Mouse (Mus musculus) limb, embryonic 13.5 days (tissue): ENCODE results near the gene Ubqln4. TPM values are rescaled to one million over a fixed set of nuclear protein-coding genes. Genes with fewer than 3 reads are reported as not detected.

ENCODE experiments used
- ATAC-seq: fragments of 200-750 bp; cut with Nextera tagmentation; 2 replicates; pipeline ENCODE4 v1.8.0; 2017; ENCODE audit warnings: low read depth, moderate number of reproducible peaks, moderate TSS enrichment; ENCODE audit not compliant: low FRiP score
- H3K27ac ChIP-seq: fragments of 300-500 bp; sonication (generic); 2 replicates; pipeline ENCODE4 v1.5.1; 2015; ENCODE audit warnings: inconsistent platforms, mild to moderate bottlenecking, moderate library complexity
- H3K27me3 ChIP-seq: fragments of 300-500 bp; sonication (generic); 2 replicates; pipeline ENCODE4 v1.6.1; 2015; ENCODE audit warnings: mild to moderate bottlenecking, inconsistent platforms
- H3K36me3 ChIP-seq: fragments of 300-500 bp; sonication (generic); 2 replicates; pipeline ENCODE4 v1.6.1; 2015; ENCODE audit warnings: inconsistent platforms, mild to moderate bottlenecking, moderate library complexity
- H3K4me1 ChIP-seq: fragments of 300-500 bp; sonication (generic); 2 replicates; pipeline ENCODE4 v1.6.1; 2015; ENCODE audit warnings: inconsistent platforms
- H3K4me2 ChIP-seq: fragments of 300-500 bp; sonication (generic); replicated peaks from 2 replicates; pipeline ENCODE4 v1.6.1; 2015; ENCODE audit warnings: inconsistent platforms, mild to moderate bottlenecking, moderate library complexity
- H3K4me3 ChIP-seq: fragments of 300-500 bp; sonication (generic); 2 replicates; pipeline ENCODE4 v1.5.1; 2015; ENCODE audit warnings: moderate library complexity, mild to moderate bottlenecking, inconsistent platforms
- H3K9ac ChIP-seq: fragments of 300-500 bp; sonication (generic); 2 replicates; pipeline ENCODE4 v1.6.1; 2015; ENCODE audit warnings: mild to moderate bottlenecking, inconsistent platforms
- H3K9me3 ChIP-seq: fragments of 300-500 bp; sonication (generic); 2 replicates; pipeline ENCODE4 v1.6.1; 2016; ENCODE audit warnings: inconsistent platforms
- WGBS: fragments of 180-500 bp; shearing (Covaris S2); methylation state at CpG from one replicate; pipeline ENCODE4 v1.1.7; 2015; 5-methylcytosine and 5-hydroxymethylcytosine counted together
- polyA plus RNA-seq: library from polyadenylated mRNA; unstranded; fragments of >200 nt; fragmentation: Nextera tagmentation; extraction: Ambion mirVana; gene quantifications from 2 replicates; pipeline ENCODE4 v1.2.1, GENCODE M21; 2015

The Ubqln4 gene
- 46.6 and 48.2 TPM in 2 replicates for polyA plus RNA-seq

- Histone ChIP-seq H3K27me3 (no peaks in the 10 kb centered on the region), H3K4me1 (peaks cover 26% of the 10 kb centered on the region), H3K4me3 (peak within 1 kb of the TSS; percentile 92), H3K9me3 (no peaks in the 10 kb centered on the region), H3K36me3 (peaks cover 30% of the 10 kb centered on the region), H3K9ac (peak within 1 kb of the TSS; percentile 94), H3K27ac (peak within 1 kb of the TSS; percentile 95), H3K4me2 (peak within 1 kb of the TSS; percentile 81)
- WGBS: 0% methylated on average over 29 of the region's 37 CpGs
- peak; percentile 86 for ATAC-seq
Observed at GRCm38 (mm10) chr3:88553525-88553879, at the start of gene Ubqln4. TSS of gene Ubqln4 (plus strand) at chr3:88553758.

- peak; percentile 43 for ATAC-seq
- Histone ChIP-seq H3K9me3 (no peaks in the 10 kb centered on the region), H3K36me3 (peaks cover 8% of the 10 kb centered on the region; the same call in 1 of the 2 replicates), H3K9ac (0 out of 2 replicates have a peak overlapping the region, but pooled peaks have one; percentile 94), H3K4me2 (peak overlapping the region; percentile 99), H3K4me3 (peak overlapping the region; percentile 86; the same call in 1 of the 2 replicates), H3K27me3 (no peaks in the 10 kb centered on the region), H3K4me1 (peaks cover 69% of the 10 kb centered on the region), H3K27ac (peak overlapping the region; percentile 92)
- 20% methylated on average over 8 of the region's 8 CpGs for WGBS
Observed at GRCm38 (mm10) chr3:88503881-88504746, 49.4 kb upstream of the Ubqln4 start.

- H3K4me1 ChIP-seq: peaks cover 78% of the 10 kb centered on the region
- H3K9me3 ChIP-seq: no peaks in the 10 kb centered on the region
- H3K36me3 ChIP-seq: peaks cover 1% of the 10 kb centered on the region; the same call in 1 of the 2 replicates
- H3K27me3 ChIP-seq: no peaks in the 10 kb centered on the region
- no peak overlapping the region; the same call in 1 of the 2 replicates for H3K9ac ChIP-seq
- no peak overlapping the region for H3K4me3 ChIP-seq
- peak overlapping the region; percentile 31 for H3K4me2 ChIP-seq
- ATAC-seq: no peak
- H3K27ac ChIP-seq: peak overlapping the region; percentile 85
- 50% methylated on average over 6 of the region's 6 CpGs for WGBS
Observed at GRCm38 (mm10) chr3:88505081-88505480, 48.5 kb upstream of the Ubqln4 start.

GRCm38 (mm10) chr3:88505765-88506164 lies 47.8 kb upstream of the Ubqln4 start:
- H3K4me1 ChIP-seq: peaks cover 79% of the 10 kb centered on the region
- no peak overlapping the region; the same call in 1 of the 2 replicates for H3K9ac ChIP-seq
- no peaks in the 10 kb centered on the region for H3K9me3 ChIP-seq
- H3K36me3 ChIP-seq: no peaks in the 10 kb centered on the region
- WGBS: 27% methylated on average over 7 of the region's 7 CpGs
- peak overlapping the region; percentile 31 for H3K4me2 ChIP-seq
- no peak for ATAC-seq
- H3K4me3 ChIP-seq: no peak overlapping the region
- peak overlapping the region; percentile 85 for H3K27ac ChIP-seq
- H3K27me3 ChIP-seq: no peaks in the 10 kb centered on the region

GRCm38 (mm10) chr3:88509250-88509649 lies 44.3 kb upstream of the Ubqln4 start:
- peaks cover 79% of the 10 kb centered on the region for H3K4me1 ChIP-seq
- no peak for ATAC-seq

GRCm38 (mm10) chr3:88509692-88510420 lies 43.7 kb upstream of the Ubqln4 start, which contains the start of gene Lmna:
TSS of gene Lmna (minus strand) at chr3:88509956.
- Histone ChIP-seq H3K9me3 (no peaks in the 10 kb centered on the region), H3K27ac (peak within 1 kb of the TSS; percentile 94), H3K9ac (peak within 1 kb of the TSS; percentile 59), H3K4me3 (peak within 1 kb of the TSS; percentile 40), H3K4me2 (peak within 1 kb of the TSS; percentile 62), H3K36me3 (no peaks in the 10 kb centered on the region), H3K27me3 (no peaks in the 10 kb centered on the region), H3K4me1 (peaks cover 80% of the 10 kb centered on the region)
- WGBS: 1% methylated on average over 31 of the region's 31 CpGs
- ATAC-seq: peak; percentile 92

More at GRCm38 (mm10) chr3:88509250-88509649, 44.3 kb upstream of the Ubqln4 start:
- Histone ChIP-seq H3K27ac (peak overlapping the region; percentile 94), H3K9ac (peak overlapping the region; percentile 59; the same call in 1 of the 2 replicates), H3K27me3 (no peaks in the 10 kb centered on the region), H3K9me3 (no peaks in the 10 kb centered on the region), H3K36me3 (no peaks in the 10 kb centered on the region), H3K4me2 (peak overlapping the region; percentile 62), H3K4me3 (peak overlapping the region; percentile 40)
- WGBS: 52% methylated on average over 3 of the region's 3 CpGs

- Histone ChIP-seq H3K9me3 (no peaks in the 10 kb centered on the region), H3K27ac (peak overlapping the region; percentile 94), H3K9ac (peak overlapping the region; percentile 59), H3K4me3 (peak overlapping the region; percentile 40), H3K4me1 (peaks cover 74% of the 10 kb centered on the region), H3K4me2 (peak overlapping the region; percentile 62), H3K27me3 (no peaks in the 10 kb centered on the region), H3K36me3 (no peaks in the 10 kb centered on the region)
- WGBS: 43% methylated on average over 13 of the region's 13 CpGs
- no peak for ATAC-seq
Observed at GRCm38 (mm10) chr3:88510421-88511289, 42.9 kb upstream of the Ubqln4 start.

- WGBS: 49% methylated on average over 4 of the region's 4 CpGs
- no peaks in the 10 kb centered on the region for H3K27me3 ChIP-seq
- H3K9me3 ChIP-seq: no peaks in the 10 kb centered on the region
- no peak overlapping the region for H3K4me3 ChIP-seq
- H3K27ac ChIP-seq: peak overlapping the region; percentile 84
- peaks cover 67% of the 10 kb centered on the region for H3K4me1 ChIP-seq
- no peak for ATAC-seq
- no peak overlapping the region for H3K9ac ChIP-seq
- H3K4me2 ChIP-seq: no peak overlapping the region
- H3K36me3 ChIP-seq: no peaks in the 10 kb centered on the region
Observed at GRCm38 (mm10) chr3:88511559-88511958, 42.0 kb upstream of the Ubqln4 start.

- no peaks in the 10 kb centered on the region for H3K27me3 ChIP-seq
- H3K4me2 ChIP-seq: peak overlapping the region; percentile 29
- peaks cover 60% of the 10 kb centered on the region for H3K4me1 ChIP-seq
- ATAC-seq: no peak
- no peak overlapping the region for H3K4me3 ChIP-seq
- 0 out of 2 replicates have a peak overlapping the region, but pooled peaks have one; percentile 21 for H3K9ac ChIP-seq
- peak overlapping the region; percentile 84 for H3K27ac ChIP-seq
- no peaks in the 10 kb centered on the region for H3K9me3 ChIP-seq
- WGBS: 27% methylated on average over 6 of the region's 6 CpGs
- H3K36me3 ChIP-seq: no peaks in the 10 kb centered on the region
Observed at GRCm38 (mm10) chr3:88512141-88512895, 41.2 kb upstream of the Ubqln4 start.

- Histone ChIP-seq H3K4me1 (peaks cover 60% of the 10 kb centered on the region), H3K9ac (0 out of 2 replicates have a peak overlapping the region, but pooled peaks have one; percentile 21), H3K27ac (peak overlapping the region; percentile 84), H3K27me3 (no peaks in the 10 kb centered on the region), H3K4me2 (peak overlapping the region; percentile 29), H3K36me3 (no peaks in the 10 kb centered on the region), H3K4me3 (no peak overlapping the region), H3K9me3 (no peaks in the 10 kb centered on the region)
- ATAC-seq: 0 out of 2 replicates have a peak, but pooled peaks have one; percentile 16
- 35% methylated on average over 13 of the region's 15 CpGs for WGBS
Observed at GRCm38 (mm10) chr3:88512896-88513545, 40.5 kb upstream of the Ubqln4 start.
